Mouse (Mus musculus) left cerebral cortex, adult 9 months (tissue): ENCODE data around the gene Gstk1.

Experiments used
- DNase-seq, 2 experiments: peaks; one replicate each; pipeline ENCODE4 v3.0.0; 2022; ENCODE audit warnings: low spot score in 2 of 2

Gene Gstk1

GRCm38 (mm10) chr6:42265391-42266330 is 19.9 kb downstream of the Gstk1 start:
- DNase-seq = no peak

- DNase-seq = no peak
These were observed 25.1 kb downstream of the Gstk1 start for GRCm38 (mm10) chr6:42270817-42271216.

GRCm38 (mm10) chr6:42276151-42276550 is 30.4 kb downstream of the Gstk1 start:
- DNase-seq = no peak

- DNase-seq = no peak
These were observed 37.3 kb downstream of the Gstk1 start for GRCm38 (mm10) chr6:42282865-42283528.

GRCm38 (mm10) chr6:42286448-42286847 is 40.7 kb downstream of the Gstk1 start, which contains the start of gene Clcn1:
TSS of gene Clcn1 (plus strand) at chr6:42286685.
- DNase-seq = no peak

- no peak for DNase-seq
These were observed 41.8 kb downstream of the Gstk1 start for GRCm38 (mm10) chr6:42287562-42287961.

GRCm38 (mm10) chr6:42293327-42293726 is 47.6 kb downstream of the Gstk1 start:
- no peak for DNase-seq

- DNase-seq = no peak
These were observed 49.9 kb downstream of the Gstk1 start for GRCm38 (mm10) chr6:42295549-42296094.

GRCm38 (mm10) chr6:42299362-42299761 is 53.6 kb downstream of the Gstk1 start:
- no peak for DNase-seq
